10 mouse cellular contexts compared by ENCODE assay signal in the genomic region with DNA sequence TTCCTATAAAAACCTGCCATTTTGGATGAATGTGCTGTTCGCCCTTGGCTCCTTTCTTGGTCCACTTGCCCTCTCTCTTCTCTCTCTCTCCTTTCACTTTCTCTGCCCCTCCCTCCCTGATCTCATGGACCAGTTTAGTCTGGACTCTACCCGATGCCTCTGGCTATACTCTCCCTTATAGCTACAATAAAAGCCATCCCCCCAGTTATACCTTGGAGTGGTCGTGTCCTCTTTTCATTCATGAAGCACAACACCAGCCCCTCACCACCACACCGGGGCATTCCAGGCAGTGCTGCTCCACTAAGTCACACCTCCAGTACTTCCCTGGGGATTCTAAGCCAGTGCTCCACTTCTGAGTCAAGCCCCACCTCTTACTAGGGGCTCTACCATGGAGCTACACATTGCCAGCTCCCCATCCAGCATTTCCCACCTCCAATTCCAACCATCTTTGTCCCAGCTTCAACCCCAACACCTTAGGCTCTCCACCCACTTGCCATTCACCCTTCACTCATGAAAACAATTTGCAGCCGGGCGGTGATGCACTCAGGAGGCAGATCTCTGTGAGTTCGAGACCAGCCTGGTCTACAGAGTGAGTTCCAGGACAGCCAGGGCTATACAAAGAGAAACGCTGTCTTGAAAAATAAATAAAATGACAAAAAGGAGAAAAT. TPM values are rescaled to one million over a fixed set of nuclear protein-coding genes. Genes with fewer than 3 reads are reported as not detected.
DNase-seq lines count a peak whose midpoint lies in the region; ATAC-seq and TF ChIP-seq lines count a peak whose summit lies in the region.
"Had no signal": no experiment of that assay in that cellular context is flagged by ENCODE, and none has a peak within 500 bp of the region (broad histone marks: within the 10 kb centered on the region; RNA-seq: fewer than 3 reads in every experiment).

No protein-coding gene starts in this region.

- H3K36me3 ChIP-seq in heart, embryonic 12.5 days: no peaks in the 10 kb centered on the region
- peaks cover 0 to 14% of the 10 kb centered on the region in 2 experiments; a peak in 2 of 4 replicates for H3K36me3 ChIP-seq in MEL (ENCODE audit: control insufficient read depth in 1 of 2, insufficient read depth in 2 of 2, low read length in 2 of 2)
- H3K36me3 ChIP-seq in hindbrain, embryonic 11.5 days (ENCODE audit: control insufficient read depth, insufficient read depth, low read length): no peaks in the 10 kb centered on the region
- H3K36me3 ChIP-seq in midbrain, embryonic 10.5 days: no peaks in the 10 kb centered on the region

- peaks cover 8% of the 10 kb centered on the region; the same call in 1 of the 2 replicates for H3K79me2 ChIP-seq in MEL (ENCODE audit: control insufficient read depth, insufficient read depth, low read length, poor library complexity)

- no peak overlapping the region for H3K9ac ChIP-seq in heart, embryonic 12.5 days
- peak overlapping the region; percentile 64 for H3K9ac ChIP-seq in MEL (ENCODE audit: control insufficient read depth, low read depth, low read length, poor library complexity, severe bottlenecking)
- no peak overlapping the region for H3K9ac ChIP-seq in hindbrain, embryonic 11.5 days (ENCODE audit: low read depth, low read length)

- H3K27me3 ChIP-seq in heart, embryonic 12.5 days (replicated peaks): no peaks in the 10 kb centered on the region
- no peaks in the 10 kb centered on the region for H3K27me3 ChIP-seq in MEL (ENCODE audit: control insufficient read depth in 1 of 2, insufficient read depth in 2 of 2, low read length in 2 of 2)
- H3K27me3 ChIP-seq in hindbrain, embryonic 11.5 days (ENCODE audit: control insufficient read depth, insufficient read depth, low read length): no peaks in the 10 kb centered on the region
- H3K27me3 ChIP-seq in midbrain, embryonic 10.5 days (ENCODE audit: low read depth, poor library complexity, severe bottlenecking): no peaks in the 10 kb centered on the region
- H3K27me3 ChIP-seq: CH12.LX had no signal

- peak overlapping the region; percentile 82 for H3K27ac ChIP-seq in heart, embryonic 12.5 days (ENCODE audit: poor library complexity, severe bottlenecking)
- H3K27ac ChIP-seq in MEL (ENCODE audit: control insufficient read depth, low read depth, low read length): peak overlapping the region; percentile 82
- no peak overlapping the region for H3K27ac ChIP-seq in hindbrain, embryonic 11.5 days (ENCODE audit: low read depth, low read length)
- peak overlapping the region; percentile 84 for H3K27ac ChIP-seq in midbrain, embryonic 10.5 days (replicated peaks)

- TF ChIP-seq POLR2A in MEL (IDR thresholded peaks at IDR 0.05; ENCODE audit: control insufficient read depth in 1 of 2, insufficient read depth in 1 of 2, low read depth in 1 of 2, low read length in 2 of 2, poor library complexity in 1 of 2): no peak

- DNase-seq in heart, postnatal 25 days (ENCODE audit: low spot score): no peak
- peak; percentile 36 for DNase-seq in MEL (ENCODE audit: low read depth, low spot score)
- no peak for DNase-seq in hindbrain, embryonic 11.5 days (ENCODE audit: low spot score)
- DNase-seq in midbrain, embryonic 10.5 days (ENCODE audit: low spot score): no peak
- DNase-seq in embryo, embryonic 9.5 days (ENCODE audit: extremely low spot score): no peak

- intact Hi-C loops in heart, postnatal 25 days (cut with DNase I): no loop called here

- WGBS in heart, embryonic 12.5 days: 61% methylated on average over 8 of the region's 8 CpGs
- 79% methylated on average over 8 of the region's 8 CpGs for WGBS in hindbrain, embryonic 11.5 days
- whole genome bisulfite sequencing in midbrain, embryonic 10.5 days: 78% methylated on average over 8 of the region's 8 CpGs

- H3K4me3 ChIP-seq in heart, embryonic 12.5 days: peak overlapping the region; percentile 56; the same call in 1 of the 2 replicates
- H3K4me3 ChIP-seq in MEL (ENCODE audit: control insufficient read depth in 1 of 2, insufficient read depth in 1 of 2, low read depth in 2 of 2, low read length in 2 of 2): peak overlapping the region; percentile 19 to 24; a peak in 2 of 4 replicates
- no peak overlapping the region for H3K4me3 ChIP-seq in hindbrain, embryonic 11.5 days (ENCODE audit: low read depth, low read length)
- H3K4me3 ChIP-seq in midbrain, embryonic 10.5 days: peak overlapping the region; percentile 64

- TF ChIP-seq RAD21 in MEL (IDR thresholded peaks at IDR 0.05; ENCODE audit: low read depth, low read length): no peak

- H3K4me1 ChIP-seq in heart, embryonic 12.5 days (replicated peaks): peaks cover 34% of the 10 kb centered on the region
- H3K4me1 ChIP-seq in MEL (ENCODE audit: control insufficient read depth in 1 of 2, insufficient read depth in 2 of 2, low read length in 2 of 2): peaks cover 8 to 30% of the 10 kb centered on the region in 2 experiments
- no peaks in the 10 kb centered on the region for H3K4me1 ChIP-seq in hindbrain, embryonic 11.5 days (replicated peaks; ENCODE audit: control insufficient read depth, insufficient read depth, low read length)
- peaks cover 45% of the 10 kb centered on the region for H3K4me1 ChIP-seq in midbrain, embryonic 10.5 days

- no peak for TF ChIP-seq EP300 in MEL (IDR thresholded peaks at IDR 0.05; ENCODE audit: low read depth in 1 of 2, low read length in 2 of 2)

- no peaks in the 10 kb centered on the region for H3K9me3 ChIP-seq in heart, embryonic 12.5 days (replicated peaks)
- H3K9me3 ChIP-seq in MEL (replicated peaks; ENCODE audit: insufficient read depth, low read length): no peaks in the 10 kb centered on the region
- no peaks in the 10 kb centered on the region for H3K9me3 ChIP-seq in hindbrain, embryonic 11.5 days (ENCODE audit: control insufficient read depth, low read length)
- no peaks in the 10 kb centered on the region for H3K9me3 ChIP-seq in midbrain, embryonic 10.5 days (replicated peaks)

- no peak for ATAC-seq in heart, embryonic 12.5 days (ENCODE audit: insufficient number of reproducible peaks, low FRiP score)
- no peak for ATAC-seq in hindbrain, embryonic 11.5 days (ENCODE audit: low FRiP score)
- ATAC-seq in megakaryocyte progenitor cell, adult 5-6 weeks (replicated peaks; ENCODE audit: poor library complexity): no peak
- ATAC-seq in cerebellum, adult (ENCODE audit: insufficient number of reproducible peaks, low FRiP score, low TSS enrichment): no peak

- H3K4me2 ChIP-seq in heart, embryonic 12.5 days: peak overlapping the region; percentile 86
- H3K4me2 ChIP-seq in hindbrain, embryonic 11.5 days (replicated peaks; ENCODE audit: low read depth, low read length): peak overlapping the region; percentile 65; the same call in 1 of the 2 replicates

- TF ChIP-seq CTCF in MEL (IDR thresholded peaks at IDR 0.05 in 2 of 3, conservative IDR thresholded peaks at IDR 0.05 in 1 of 3; ENCODE audit: control insufficient read depth in 1 of 3, insufficient read depth in 1 of 3, low read depth in 2 of 3, low read length in 3 of 3, poor library complexity in 1 of 3, severe bottlenecking in 1 of 3): no peak

RNA-seq across cellular contexts. Expression of a gene that starts 2.7 kb away (rescaled TPM):
- 64.7 and 66.6 TPM in 2 replicates for polyA plus RNA-seq in heart, embryonic 12.5 days (2016; fragmentation: Nextera tagmentation; extraction: Ambion mirVana)
- total RNA-seq in heart, postnatal 25 days (2021): 100 to 1,000 TPM; 188 to 200 TPM
- 47.4 and 49.4 TPM in 2 replicates for total RNA-seq in MEL (2012; rRNA removed)
- 100 to 1,000 TPM in 1 of 2 experiments, not detected in 1; 140 TPM for polyA plus RNA-seq in MEL (2012; ENCODE audit: insufficient read depth in 1 of 2, insufficient read length in 2 of 2, low read depth in 1 of 2, low replicate concordance in 2 of 2, missing spikeins in 1 of 2)
- 26.6 and 31.4 TPM in 2 replicates for polyA plus RNA-seq in hindbrain, embryonic 11.5 days (2014; fragmentation: Nextera tagmentation; extraction: Ambion mirVana)
- polyA plus RNA-seq in midbrain, embryonic 10.5 days (2016; fragmentation: Nextera tagmentation; extraction: Ambion mirVana): 32.2 and 38.2 TPM in 2 replicates
- 43.5 and 55.9 TPM in 2 replicates for total RNA-seq in megakaryocyte progenitor cell, adult 5-6 weeks (2015)
- 37.0 and 44.0 TPM in 2 replicates for total RNA-seq in megakaryocyte progenitor cell, adult 5-6 weeks (2017)

RNA-seq across cellular contexts. Expression of a gene that starts 12.6 kb away (rescaled TPM):
- polyA plus RNA-seq in heart, embryonic 12.5 days (2016; fragmentation: Nextera tagmentation; extraction: Ambion mirVana): 0.64 and 0.70 TPM in 2 replicates
- under 1 TPM; 0.18 to 0.59 TPM for total RNA-seq in heart, postnatal 25 days (2021)
- total RNA-seq in MEL (2012; rRNA removed): 1.8 and 2.0 TPM in 2 replicates
- 1 to 10 TPM in 1 of 2 experiments, not detected in 1; 9.3 TPM for polyA plus RNA-seq in MEL (2012; ENCODE audit: insufficient read depth in 1 of 2, insufficient read length in 2 of 2, low read depth in 1 of 2, low replicate concordance in 2 of 2, missing spikeins in 1 of 2)
- 0.45 and 0.46 TPM in 2 replicates for polyA plus RNA-seq in hindbrain, embryonic 11.5 days (2014; fragmentation: Nextera tagmentation; extraction: Ambion mirVana)
- polyA plus RNA-seq in midbrain, embryonic 10.5 days (2016; fragmentation: Nextera tagmentation; extraction: Ambion mirVana): 0.43 and 0.55 TPM in 2 replicates
- 0.22 and 5.5 TPM in 2 replicates for total RNA-seq in megakaryocyte progenitor cell, adult 5-6 weeks (2015)
- total RNA-seq in megakaryocyte progenitor cell, adult 5-6 weeks (2017): 1.2 and 8.2 TPM in 2 replicates
- total RNA-seq: CH12.LX had no signal

RNA-seq across cellular contexts. Expression of a gene that starts 41.1 kb away (rescaled TPM):
- 0.57 and 0.68 TPM in 2 replicates for polyA plus RNA-seq in heart, embryonic 12.5 days (2016; fragmentation: Nextera tagmentation; extraction: Ambion mirVana)
- total RNA-seq in heart, postnatal 25 days (2021): 1 to 10 TPM; 2.2 to 4.7 TPM
- total RNA-seq in MEL (2012; rRNA removed): 0.12 and 0.36 TPM in 2 replicates
- polyA plus RNA-seq in MEL (2012; ENCODE audit: insufficient read depth in 1 of 2, insufficient read length in 2 of 2, low read depth in 1 of 2, low replicate concordance in 2 of 2, missing spikeins in 1 of 2): under 1 TPM in 1 of 2 experiments, not detected in 1; 0.65 TPM
- polyA plus RNA-seq in hindbrain, embryonic 11.5 days (2014; fragmentation: Nextera tagmentation; extraction: Ambion mirVana): 2.1 and 2.3 TPM in 2 replicates
- 0.78 and 1.1 TPM in 2 replicates for polyA plus RNA-seq in midbrain, embryonic 10.5 days (2016; fragmentation: Nextera tagmentation; extraction: Ambion mirVana)
- total RNA-seq in megakaryocyte progenitor cell, adult 5-6 weeks (2015): 0.67 TPM in 1 of 2 replicates, not detected in the other
- 0.04 and 0.34 TPM in 2 replicates for total RNA-seq in megakaryocyte progenitor cell, adult 5-6 weeks (2017)

RNA-seq across cellular contexts. Expression of a gene that starts 41.2 kb away (rescaled TPM):
- 33.7 and 35.2 TPM in 2 replicates for polyA plus RNA-seq in heart, embryonic 12.5 days (2016; fragmentation: Nextera tagmentation; extraction: Ambion mirVana)
- 10 to 100 TPM; 22.7 to 23.9 TPM for total RNA-seq in heart, postnatal 25 days (2021)
- 27.0 and 27.2 TPM in 2 replicates for total RNA-seq in MEL (2012; rRNA removed)
- 10 to 100 TPM in 1 of 2 experiments, not detected in 1; 78.0 TPM for polyA plus RNA-seq in MEL (2012; ENCODE audit: insufficient read depth in 1 of 2, insufficient read length in 2 of 2, low read depth in 1 of 2, low replicate concordance in 2 of 2, missing spikeins in 1 of 2)
- polyA plus RNA-seq in hindbrain, embryonic 11.5 days (2014; fragmentation: Nextera tagmentation; extraction: Ambion mirVana): 15.1 and 15.7 TPM in 2 replicates
- 15.0 and 18.6 TPM in 2 replicates for polyA plus RNA-seq in midbrain, embryonic 10.5 days (2016; fragmentation: Nextera tagmentation; extraction: Ambion mirVana)
- 46.2 and 56.7 TPM in 2 replicates for total RNA-seq in megakaryocyte progenitor cell, adult 5-6 weeks (2015)
- 70.0 and 90.7 TPM in 2 replicates for total RNA-seq in megakaryocyte progenitor cell, adult 5-6 weeks (2017)

RNA-seq across cellular contexts. Expression of a gene that starts 48.0 kb away (rescaled TPM):
- polyA plus RNA-seq in heart, embryonic 12.5 days (2016; fragmentation: Nextera tagmentation; extraction: Ambion mirVana): not detected in 2 replicates
- total RNA-seq in heart, postnatal 25 days (2021): not detected
- not detected in 2 replicates for total RNA-seq in MEL (2012; rRNA removed)
- polyA plus RNA-seq in MEL (2012; ENCODE audit: insufficient read depth in 1 of 2, insufficient read length in 2 of 2, low read depth in 1 of 2, low replicate concordance in 2 of 2, missing spikeins in 1 of 2): not detected
- polyA plus RNA-seq in hindbrain, embryonic 11.5 days (2014; fragmentation: Nextera tagmentation; extraction: Ambion mirVana): not detected in 2 replicates
- not detected in 2 replicates for polyA plus RNA-seq in midbrain, embryonic 10.5 days (2016; fragmentation: Nextera tagmentation; extraction: Ambion mirVana)
- not detected in 2 replicates for total RNA-seq in megakaryocyte progenitor cell, adult 5-6 weeks (2015)
- total RNA-seq in megakaryocyte progenitor cell, adult 5-6 weeks (2017): not detected in 2 replicates
- total RNA-seq: layer of hippocampus, postnatal 25 days had no signal
